Mouse (Mus musculus): ENCODE measurements around the gene Zfand4. TPM values are rescaled to one million over a fixed set of nuclear protein-coding genes. Genes with fewer than 3 reads are reported as not detected.

Zfand4 gene
- polyA plus RNA-seq, 1 experiment from 2014 or later = 4.9 TPM

DNA sequence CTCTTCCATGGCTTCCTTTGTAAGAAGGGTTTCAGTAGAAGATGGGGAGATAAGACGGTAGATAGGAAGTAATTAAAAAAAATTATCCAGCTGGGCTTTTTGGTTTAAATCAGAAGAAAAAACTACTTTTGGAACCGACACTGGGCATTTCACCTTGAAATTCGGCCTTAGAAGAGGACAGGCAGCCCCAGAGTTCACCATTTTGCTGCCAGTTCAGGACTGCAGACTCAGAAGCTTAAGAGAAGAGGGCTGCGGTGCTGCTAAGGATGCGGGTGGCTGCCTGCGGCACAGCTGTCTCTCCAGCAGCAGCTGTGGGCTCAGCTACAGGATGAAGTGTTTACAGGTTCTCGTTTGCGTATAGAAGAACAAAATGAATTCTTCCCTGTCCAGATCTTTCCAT, 94.0 kb downstream of the Zfand4 start:
- Histone ChIP-seq H3K4me2 (ENCODE audit: low read length) (no peak overlapping the region), H3K36me3 (ENCODE audit: insufficient read depth, low read length) (no peaks in the 10 kb centered on the region), H3K4me1 (replicated peaks; ENCODE audit: insufficient read depth, low read length) (no peaks in the 10 kb centered on the region), H3K27ac (no peak overlapping the region), H3K4me3 (replicated peaks; ENCODE audit: low read depth, low read length) (no peak overlapping the region), H3K9ac (ENCODE audit: low read depth, low read length) (no peak overlapping the region), H3K27me3 (ENCODE audit: insufficient read depth, low read length) (no peaks in the 10 kb centered on the region), H3K9me3 (replicated peaks; ENCODE audit: low read length) (no peaks in the 10 kb centered on the region)
- DNase-seq (ENCODE audit: low spot score) (no peak), ATAC-seq (replicated peaks; ENCODE audit: low FRiP score, low read depth) (no peak)
- 63% methylated on average over 8 of the region's 8 CpGs for WGBS
- TF ChIP-seq CTCF (IDR thresholded peaks at IDR 0.05; ENCODE audit: low read depth) = no peak

DNA sequence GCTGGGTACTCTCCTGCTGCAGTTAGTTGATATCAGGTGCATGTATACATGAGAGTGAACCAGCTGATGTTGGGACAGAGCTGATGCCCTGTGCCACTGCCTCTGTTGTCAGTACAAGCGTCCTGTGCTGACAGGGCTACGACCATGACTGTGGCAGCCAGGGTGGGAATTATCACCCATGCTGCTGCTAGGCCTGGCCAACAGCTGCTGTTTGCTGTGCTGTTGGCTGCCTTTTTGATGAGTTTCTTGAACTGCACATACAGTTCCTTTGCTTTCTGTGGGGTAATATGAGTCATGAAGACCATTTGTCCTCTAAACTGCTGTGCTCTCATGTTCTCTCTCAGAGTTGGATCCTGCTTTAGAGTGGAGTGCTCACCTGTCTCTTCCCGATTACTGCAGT, 95.2 kb downstream of the Zfand4 start:
- ATAC-seq (replicated peaks; ENCODE audit: low FRiP score, low read depth) = no peak
- H3K4me1 ChIP-seq (replicated peaks; ENCODE audit: insufficient read depth, low read length) = no peaks in the 10 kb centered on the region
- WGBS = 65% methylated on average over 3 of the region's 3 CpGs

DNA sequence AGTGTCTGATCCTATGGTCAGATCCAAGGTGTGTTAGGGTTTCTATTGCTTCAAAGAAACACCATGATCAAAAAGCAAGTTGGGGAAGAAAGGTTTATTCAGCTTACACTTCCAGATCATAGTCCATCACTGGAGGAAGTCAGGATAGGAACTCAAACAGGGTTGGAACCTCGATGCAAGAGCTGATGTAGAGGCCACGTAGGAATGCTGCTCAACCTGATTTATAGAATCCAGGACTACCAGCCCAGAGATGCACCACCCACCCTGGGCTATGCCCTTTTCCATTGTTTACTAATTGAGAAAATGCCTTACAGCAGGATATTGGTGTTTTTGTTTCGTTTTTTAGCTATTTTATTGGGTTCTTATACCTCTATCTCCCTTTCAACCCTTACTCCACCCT, 97.4 kb downstream of the Zfand4 start:
- H3K4me1 ChIP-seq (replicated peaks; ENCODE audit: insufficient read depth, low read length) = no peaks in the 10 kb centered on the region
- H3K9ac ChIP-seq (ENCODE audit: low read depth, low read length) = no peak overlapping the region
- 82% methylated on average over 3 of the region's 3 CpGs for WGBS
- no peaks in the 10 kb centered on the region for H3K36me3 ChIP-seq (ENCODE audit: insufficient read depth, low read length)
- H3K9me3 ChIP-seq (replicated peaks; ENCODE audit: low read length) = no peaks in the 10 kb centered on the region
- no peak overlapping the region for H3K27ac ChIP-seq
- TF ChIP-seq CTCF (IDR thresholded peaks at IDR 0.05; ENCODE audit: low read depth) = no peak
- H3K4me2 ChIP-seq (ENCODE audit: low read length) = no peak overlapping the region
- no peaks in the 10 kb centered on the region for H3K27me3 ChIP-seq (ENCODE audit: insufficient read depth, low read length)
- H3K4me3 ChIP-seq (replicated peaks; ENCODE audit: low read depth, low read length) = no peak overlapping the region
- DNase-seq (ENCODE audit: low spot score) (no peak), ATAC-seq (replicated peaks; ENCODE audit: low FRiP score, low read depth) (no peak)

More for the DNA sequence above, 95.2 kb downstream of the Zfand4 start:
- no peaks in the 10 kb centered on the region for H3K27me3 ChIP-seq (ENCODE audit: insufficient read depth, low read length)
- no peak for DNase-seq (ENCODE audit: low spot score)
- H3K9me3 ChIP-seq (replicated peaks; ENCODE audit: low read length) = no peaks in the 10 kb centered on the region
- no peak for TF ChIP-seq CTCF (IDR thresholded peaks at IDR 0.05; ENCODE audit: low read depth)
- H3K4me3 ChIP-seq (replicated peaks; ENCODE audit: low read depth, low read length) = no peak overlapping the region
- H3K4me2 ChIP-seq (ENCODE audit: low read length) = no peak overlapping the region
- no peak overlapping the region for H3K27ac ChIP-seq
- no peak overlapping the region for H3K9ac ChIP-seq (ENCODE audit: low read depth, low read length)
- no peaks in the 10 kb centered on the region for H3K36me3 ChIP-seq (ENCODE audit: insufficient read depth, low read length)

DNA sequence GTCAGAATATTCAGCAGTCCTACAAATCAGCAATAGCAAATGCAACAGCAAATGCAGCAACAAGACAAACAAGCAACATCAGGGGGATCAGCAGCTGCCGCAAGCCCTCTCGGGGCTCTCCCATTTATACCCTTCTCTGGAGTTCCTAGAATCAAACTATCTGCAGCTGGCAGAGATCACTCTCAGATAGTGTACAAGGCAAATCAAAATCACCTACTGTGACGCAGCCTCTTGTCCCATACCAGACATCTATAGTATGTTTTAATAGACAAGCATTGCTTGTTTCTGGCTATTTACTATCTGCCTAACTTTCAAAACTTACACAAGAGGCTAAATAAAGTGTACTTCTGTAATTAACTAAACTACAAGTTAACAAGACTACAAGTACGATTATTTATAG, 98.0 kb downstream of the Zfand4 start:
- Histone ChIP-seq H3K9ac (ENCODE audit: low read depth, low read length) (no peak overlapping the region), H3K36me3 (ENCODE audit: insufficient read depth, low read length) (no peaks in the 10 kb centered on the region), H3K27me3 (ENCODE audit: insufficient read depth, low read length) (no peaks in the 10 kb centered on the region), H3K4me1 (replicated peaks; ENCODE audit: insufficient read depth, low read length) (no peaks in the 10 kb centered on the region), H3K4me3 (replicated peaks; ENCODE audit: low read depth, low read length) (no peak overlapping the region), H3K9me3 (replicated peaks; ENCODE audit: low read length) (no peaks in the 10 kb centered on the region), H3K4me2 (ENCODE audit: low read length) (no peak overlapping the region), H3K27ac (no peak overlapping the region)
- ATAC-seq (replicated peaks; ENCODE audit: low FRiP score, low read depth) = no peak
- 91% methylated on average over 4 of the region's 4 CpGs for WGBS
- no peak for DNase-seq (ENCODE audit: low spot score)
- no peak for TF ChIP-seq CTCF (IDR thresholded peaks at IDR 0.05; ENCODE audit: low read depth)

DNA sequence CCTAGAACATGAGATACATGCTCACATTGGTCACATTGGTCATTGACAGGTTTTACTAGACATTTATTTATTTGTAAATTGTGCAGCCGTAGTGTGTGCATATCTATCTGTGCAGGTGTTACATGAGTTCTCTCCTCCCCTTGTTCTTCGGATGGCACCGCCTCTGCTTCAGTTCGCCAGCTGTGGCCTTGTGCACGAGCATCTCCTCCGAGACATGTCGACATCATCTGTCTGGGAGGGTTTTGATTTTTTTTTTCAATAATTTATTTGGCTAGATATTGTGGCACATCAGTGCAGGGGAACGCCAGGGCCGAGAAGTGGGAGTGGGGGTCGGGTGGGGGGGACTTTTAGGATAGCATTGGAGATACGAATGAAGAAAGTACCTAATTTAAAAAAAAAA, 103.9 kb downstream of the Zfand4 start:
- no peaks in the 10 kb centered on the region for H3K9me3 ChIP-seq (replicated peaks; ENCODE audit: low read length)
- TF ChIP-seq CTCF (IDR thresholded peaks at IDR 0.05; ENCODE audit: low read depth) = no peak
- ATAC-seq (replicated peaks; ENCODE audit: low FRiP score, low read depth) (no peak), DNase-seq (ENCODE audit: low spot score) (no peak)
- no peak overlapping the region for H3K4me3 ChIP-seq (replicated peaks; ENCODE audit: low read depth, low read length)
- H3K36me3 ChIP-seq (ENCODE audit: insufficient read depth, low read length) = no peaks in the 10 kb centered on the region
- no peaks in the 10 kb centered on the region for H3K27me3 ChIP-seq (ENCODE audit: insufficient read depth, low read length)
- H3K9ac ChIP-seq (ENCODE audit: low read depth, low read length) = no peak overlapping the region
- H3K4me2 ChIP-seq (ENCODE audit: low read length) = no peak overlapping the region
- 84% methylated on average over 11 of the region's 11 CpGs for WGBS
- no peaks in the 10 kb centered on the region for H3K4me1 ChIP-seq (replicated peaks; ENCODE audit: insufficient read depth, low read length)
- no peak overlapping the region for H3K27ac ChIP-seq

DNA sequence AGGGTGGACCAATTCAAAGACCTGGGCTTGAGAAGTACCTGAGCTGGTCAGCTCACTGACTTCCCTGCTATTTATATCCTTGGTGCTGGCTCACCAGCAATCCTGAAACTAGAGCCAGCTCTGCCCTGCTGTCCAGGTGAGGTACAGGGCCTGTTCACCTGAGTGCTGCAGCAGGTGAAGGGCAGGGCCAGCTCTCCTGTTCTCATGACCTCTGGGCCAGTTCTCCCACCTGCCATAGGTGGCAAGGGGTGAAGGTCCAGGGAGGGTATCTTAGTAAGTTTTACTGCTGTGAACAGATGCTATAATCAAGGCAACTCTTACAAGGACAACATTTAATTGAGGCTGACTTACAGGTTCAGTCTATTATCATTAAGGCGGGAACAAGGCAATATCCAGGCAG, 105.8 kb downstream of the Zfand4 start:
- no peak overlapping the region for H3K4me3 ChIP-seq (replicated peaks; ENCODE audit: low read depth, low read length)
- H3K4me2 ChIP-seq (ENCODE audit: low read length) = no peak overlapping the region
- TF ChIP-seq CTCF (IDR thresholded peaks at IDR 0.05; ENCODE audit: low read depth) = no peak
- H3K4me1 ChIP-seq (replicated peaks; ENCODE audit: insufficient read depth, low read length) = no peaks in the 10 kb centered on the region
- DNase-seq (ENCODE audit: low spot score) = no peak
- no peak overlapping the region for H3K27ac ChIP-seq
- WGBS = 97% methylated on average over 1 of the region's 1 CpGs
- no peaks in the 10 kb centered on the region for H3K27me3 ChIP-seq (ENCODE audit: insufficient read depth, low read length)
- no peak for ATAC-seq (replicated peaks; ENCODE audit: low FRiP score, low read depth)
- no peak overlapping the region for H3K9ac ChIP-seq (ENCODE audit: low read depth, low read length)
- H3K36me3 ChIP-seq (ENCODE audit: insufficient read depth, low read length) = no peaks in the 10 kb centered on the region
- H3K9me3 ChIP-seq (replicated peaks; ENCODE audit: low read length) = no peaks in the 10 kb centered on the region

DNA sequence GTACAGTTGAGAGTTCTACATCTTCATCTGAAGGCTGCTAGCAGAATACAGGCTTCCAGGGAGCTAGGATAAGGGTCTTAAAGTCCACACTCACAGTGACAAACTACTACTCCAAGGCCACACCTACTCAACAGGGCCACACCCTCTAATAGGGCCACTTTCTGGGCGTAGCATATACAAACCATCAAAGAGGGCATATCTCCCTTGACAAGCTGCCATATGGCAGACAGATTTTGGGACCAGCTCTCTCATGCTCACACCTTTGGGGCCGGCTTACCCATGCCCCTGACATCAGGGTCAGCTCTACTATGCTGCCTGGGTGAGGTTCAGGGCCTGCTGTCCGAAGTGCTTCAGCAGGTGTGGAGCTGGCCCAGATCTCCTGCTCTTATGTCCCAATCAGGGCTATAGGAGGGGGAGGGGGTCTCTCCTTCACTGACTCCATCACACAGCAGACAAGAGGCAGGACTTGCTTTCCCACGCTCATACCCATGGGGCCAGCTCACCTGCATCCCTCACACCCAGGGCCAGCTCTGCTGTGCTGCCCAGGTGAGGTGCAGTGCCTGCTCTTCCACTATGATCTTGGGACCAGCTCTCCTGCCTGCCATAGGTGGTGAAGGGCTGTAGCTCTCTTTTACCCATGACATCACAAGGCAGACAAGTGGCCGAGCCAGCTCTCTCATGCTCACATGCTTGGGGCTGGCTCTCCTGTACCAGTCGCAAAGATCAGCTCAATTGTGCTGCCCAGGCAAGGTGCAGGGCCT, 106.4 kb downstream of the Zfand4 start:
- no peaks in the 10 kb centered on the region for H3K9me3 ChIP-seq (replicated peaks; ENCODE audit: low read length)
- no peak for TF ChIP-seq CTCF (IDR thresholded peaks at IDR 0.05; ENCODE audit: low read depth)
- H3K36me3 ChIP-seq (ENCODE audit: insufficient read depth, low read length) = no peaks in the 10 kb centered on the region
- no peak overlapping the region for H3K9ac ChIP-seq (ENCODE audit: low read depth, low read length)
- H3K4me1 ChIP-seq (replicated peaks; ENCODE audit: insufficient read depth, low read length) = no peaks in the 10 kb centered on the region
- ATAC-seq (replicated peaks; ENCODE audit: low FRiP score, low read depth) (peak; percentile 52; the same call in 1 of the 2 replicates), DNase-seq (ENCODE audit: low spot score) (no peak)
- no peak overlapping the region for H3K4me2 ChIP-seq (ENCODE audit: low read length)
- WGBS = 80% methylated on average over 6 of the region's 6 CpGs
- no peak overlapping the region for H3K27ac ChIP-seq
- H3K27me3 ChIP-seq (ENCODE audit: insufficient read depth, low read length) = no peaks in the 10 kb centered on the region
- H3K4me3 ChIP-seq (replicated peaks; ENCODE audit: low read depth, low read length) = no peak overlapping the region
